Mouse (Mus musculus) testis, adult 2 months (tissue): ENCODE results near the gene Ripk3.

Experiments
- CTCF ChIP-seq: fragments of 200-500 bp; IDR thresholded peaks from 2 replicates; pipeline ENCODE4 v1.5.1; 2012; ENCODE audit warnings: low read depth, mild to moderate bottlenecking, inconsistent platforms, low read length, moderate library complexity; ENCODE audit not compliant: control insufficient read depth, insufficient read depth, insufficient replicate concordance
- POLR2A ChIP-seq: fragments of 200-500 bp; IDR thresholded peaks from 2 replicates; pipeline ENCODE4 v1.6.1; 2012; ENCODE audit warnings: low read depth, mild to moderate bottlenecking, inconsistent platforms, low read length, moderate library complexity; ENCODE audit not compliant: control insufficient read depth

DNA sequence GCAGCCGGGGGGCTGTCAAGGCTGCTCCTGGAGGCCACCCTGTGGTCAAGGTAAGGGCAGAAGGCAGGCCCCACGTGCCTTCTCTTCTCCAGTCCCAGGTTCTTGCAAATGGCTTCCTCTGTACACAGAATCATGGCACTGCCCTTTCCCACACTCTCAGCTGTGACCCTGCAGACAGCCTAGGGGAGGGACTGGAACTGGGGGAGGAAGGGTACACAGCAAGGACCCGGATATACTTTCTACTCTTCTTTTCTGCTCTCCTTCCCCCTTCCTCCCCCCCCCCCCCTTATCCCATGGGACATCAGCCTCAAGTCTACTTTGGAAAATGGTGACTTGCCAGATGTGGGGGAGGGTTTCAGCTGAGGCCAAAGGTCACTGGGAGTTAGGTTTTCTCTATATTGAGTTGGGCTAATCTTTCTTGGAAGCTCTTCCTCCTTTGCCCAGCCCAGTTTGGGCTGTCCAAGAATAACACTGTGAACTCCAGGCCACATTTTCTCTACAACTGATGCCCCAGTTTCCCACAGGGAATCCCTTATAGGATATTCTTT, 40.1 kb upstream of the Ripk3 start:
- no peak for TF ChIP-seq CTCF
- TF ChIP-seq POLR2A = no peak
